Mouse (Mus musculus) heart, embryonic 10.5 days (tissue): ENCODE results near the gene Cdhr5. TPM values are rescaled to one million over a fixed set of nuclear protein-coding genes. Genes with fewer than 3 reads are reported as not detected.

Source experiments
- DNase-seq: peaks from one replicate; pipeline ENCODE4 v3.0.0-alpha.2; 2017; ENCODE audit warnings: low spot score
- H3K27ac ChIP-seq: fragments of 300-500 bp; sonication (generic); 2 replicates; pipeline ENCODE4 v1.5.1; 2016; ENCODE audit warnings: mild to moderate bottlenecking
- H3K27me3 ChIP-seq: fragments of 300-500 bp; sonication (generic); 2 replicates; pipeline ENCODE4 v1.6.1; 2016; ENCODE audit warnings: mild to moderate bottlenecking; ENCODE audit not compliant: poor library complexity, insufficient read depth, severe bottlenecking
- H3K36me3 ChIP-seq: fragments of 300-500 bp; sonication (generic); 2 replicates; pipeline ENCODE4 v1.6.1; 2016; ENCODE audit warnings: mild to moderate bottlenecking, moderate library complexity
- H3K4me1 ChIP-seq: fragments of 300-500 bp; sonication (generic); 2 replicates; pipeline ENCODE4 v1.6.1; 2016; ENCODE audit warnings: mild to moderate bottlenecking
- H3K4me3 ChIP-seq: fragments of 300-500 bp; sonication (generic); 2 replicates; pipeline ENCODE4 v1.5.1; 2016; ENCODE audit warnings: mild to moderate bottlenecking, moderate library complexity
- H3K9me3 ChIP-seq: fragments of 300-500 bp; sonication (generic); 2 replicates; pipeline ENCODE4 v1.6.1; 2016; ENCODE audit warnings: mild to moderate bottlenecking, moderate library complexity
- WGBS: fragments of 180-500 bp; shearing (Covaris S2); methylation state at CpG from one replicate; pipeline ENCODE4 v1.1.7; 2016; 5-methylcytosine and 5-hydroxymethylcytosine counted together
- microRNA counts: library from miRNA; unstranded; fragments of <30 nt; microRNA quantifications from one replicate; lab custom pipeline; 2017
- microRNA-seq: library from miRNA; unstranded; fragments of <30 nt; microRNA quantifications from one replicate; pipeline ENCODE4, GENCODE M21; 2017
- polyA plus RNA-seq: library from polyadenylated mRNA; unstranded; fragments of >200 nt; fragmentation: Nextera tagmentation; extraction: Ambion mirVana; gene quantifications from 2 replicates; pipeline ENCODE4 v1.2.1, GENCODE M21; 2016

Gene Cdhr5
- polyA plus RNA-seq, 1 experiment from 2014 or later = not detected

DNA sequence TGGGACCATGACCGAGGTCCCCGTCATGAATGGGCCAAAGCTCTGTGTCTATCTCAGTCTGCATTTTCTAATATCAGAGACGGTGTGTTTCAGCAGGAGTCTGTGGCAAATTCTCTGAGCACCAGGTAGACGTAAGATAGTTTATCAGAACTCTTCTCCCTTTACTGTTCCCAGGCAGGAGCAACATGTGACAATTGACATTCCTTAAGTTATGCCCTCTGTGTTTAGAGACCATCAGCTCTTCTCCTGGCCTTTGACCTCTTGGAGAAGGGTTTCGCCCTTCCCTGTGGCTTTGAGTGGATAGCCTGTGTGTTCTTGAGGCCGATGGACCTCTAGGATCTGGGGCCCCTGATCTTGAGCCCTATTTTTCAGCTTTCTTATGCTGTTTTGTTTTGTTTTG lies 46.9 kb downstream of the Cdhr5 start:
- Histone ChIP-seq H3K4me1 (peaks cover 20% of the 10 kb centered on the region), H3K27ac (0 out of 2 replicates have a peak overlapping the region, but pooled peaks have one; percentile 96), H3K27me3 (no peaks in the 10 kb centered on the region), H3K4me3 (peak overlapping the region; percentile 98), H3K36me3 (peaks cover 41% of the 10 kb centered on the region), H3K9me3 (no peaks in the 10 kb centered on the region)
- DNase-seq = no peak
- WGBS = 62% methylated on average over 6 of the region's 6 CpGs

DNA sequence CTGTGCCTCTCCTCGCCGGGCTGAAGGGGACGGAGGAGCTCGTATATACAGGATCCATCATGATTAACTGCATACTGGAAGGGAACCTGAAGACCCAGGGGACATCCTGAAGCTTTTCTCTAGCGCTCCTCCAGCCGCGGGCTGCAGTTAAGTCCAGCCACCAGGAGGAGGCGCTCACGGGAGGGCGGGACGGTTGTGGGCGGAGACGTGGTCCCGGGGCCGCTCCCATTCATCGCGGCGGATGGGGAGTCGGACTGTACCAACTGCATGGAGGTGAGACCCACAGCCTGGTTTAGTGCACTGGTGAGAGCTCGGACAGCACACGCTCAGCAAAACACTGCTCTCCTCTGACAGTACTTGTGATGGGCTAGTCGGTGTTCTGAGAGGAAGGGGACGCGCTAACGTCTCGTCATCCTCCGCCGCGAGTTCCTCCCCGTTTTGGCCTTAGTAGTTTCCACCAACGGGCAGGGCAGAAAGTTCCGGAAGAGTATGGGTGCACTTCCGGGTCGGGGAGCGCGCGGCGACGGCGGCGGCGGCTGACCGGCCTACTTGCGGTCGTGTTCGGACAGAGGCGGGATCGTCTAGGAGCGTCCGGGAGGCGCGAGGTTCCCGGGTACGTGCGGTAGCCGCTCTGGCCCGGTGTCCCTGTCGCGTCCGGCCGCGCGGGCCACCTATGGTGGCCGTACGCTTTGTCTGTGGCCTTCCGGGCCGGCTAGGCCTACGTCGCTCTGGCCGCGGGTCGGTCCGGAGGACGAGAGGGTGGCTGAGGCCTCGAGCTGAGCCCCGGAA lies 48.1 kb downstream of the Cdhr5 start, which contains the start of gene Phrf1:
Gene Phrf1, plus strand, starts transcription at position 506 of the 789 bp plus-strand sequence.
- Histone ChIP-seq H3K27ac (peak within 1 kb of the TSS; percentile 96), H3K27me3 (no peaks in the 10 kb centered on the region), H3K9me3 (no peaks in the 10 kb centered on the region), H3K4me3 (peak within 1 kb of the TSS; percentile 98), H3K4me1 (peaks cover 20% of the 10 kb centered on the region), H3K36me3 (peaks cover 28% of the 10 kb centered on the region)
- peak; percentile 95 for DNase-seq
- under 1% methylated on average over 76 of the region's 76 CpGs for WGBS

DNA sequence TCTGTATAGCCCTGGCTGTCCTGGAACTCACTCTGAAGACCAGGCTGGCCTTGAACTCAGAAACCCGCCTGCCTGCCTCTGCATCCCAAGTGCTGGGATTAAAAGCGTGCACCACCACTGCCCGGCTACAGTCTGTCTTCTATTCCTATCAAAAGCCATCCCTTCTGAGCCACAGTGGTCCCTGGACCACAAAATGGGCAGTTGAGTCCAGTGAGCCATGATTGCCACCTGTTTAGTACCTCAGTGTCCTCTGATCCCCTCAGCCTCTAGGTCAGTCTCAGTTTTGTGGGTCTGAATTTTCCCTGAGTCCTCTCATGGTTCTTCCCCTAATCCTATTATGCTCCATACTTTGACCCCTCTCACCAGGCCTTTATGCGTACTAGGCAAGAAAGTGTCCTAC lies 48.8 kb downstream of the Cdhr5 start:
- peak overlapping the region; percentile 96 for H3K27ac ChIP-seq
- WGBS = 77% methylated on average over 4 of the region's 4 CpGs

DNA sequence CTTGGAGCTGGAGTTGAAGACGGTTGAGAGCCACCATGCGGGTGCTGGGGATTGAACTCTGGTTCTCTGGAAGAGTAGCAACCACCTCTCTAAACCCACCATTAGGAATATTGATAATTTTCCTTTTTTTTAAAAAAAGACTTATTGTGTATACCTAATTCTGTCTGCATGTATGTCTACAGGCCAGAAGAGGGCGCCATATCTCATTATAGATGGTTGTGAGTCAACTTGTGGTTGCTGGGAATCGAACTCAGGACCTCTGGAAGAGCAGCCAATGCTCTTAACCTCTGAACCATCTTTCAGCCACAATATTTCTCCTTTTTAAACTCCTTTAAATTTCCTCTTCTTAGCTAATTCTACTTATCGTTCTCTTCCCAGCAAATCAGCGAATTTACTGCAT lies 50.1 kb downstream of the Cdhr5 start:
- H3K9me3 ChIP-seq = no peaks in the 10 kb centered on the region
- WGBS = 82% methylated on average over 6 of the region's 6 CpGs
- H3K27me3 ChIP-seq = no peaks in the 10 kb centered on the region
- peaks cover 9% of the 10 kb centered on the region for H3K36me3 ChIP-seq
- H3K4me1 ChIP-seq = peaks cover 31% of the 10 kb centered on the region
- no peak overlapping the region for H3K27ac ChIP-seq
- no peak overlapping the region for H3K4me3 ChIP-seq
- no peak for DNase-seq

More for the DNA sequence above, 48.8 kb downstream of the Cdhr5 start:
- H3K4me1 ChIP-seq = peaks cover 21% of the 10 kb centered on the region
- no peak for DNase-seq
- H3K27me3 ChIP-seq = no peaks in the 10 kb centered on the region
- no peaks in the 10 kb centered on the region for H3K9me3 ChIP-seq
- H3K36me3 ChIP-seq = peaks cover 22% of the 10 kb centered on the region
- peak overlapping the region; percentile 98 for H3K4me3 ChIP-seq

DNA sequence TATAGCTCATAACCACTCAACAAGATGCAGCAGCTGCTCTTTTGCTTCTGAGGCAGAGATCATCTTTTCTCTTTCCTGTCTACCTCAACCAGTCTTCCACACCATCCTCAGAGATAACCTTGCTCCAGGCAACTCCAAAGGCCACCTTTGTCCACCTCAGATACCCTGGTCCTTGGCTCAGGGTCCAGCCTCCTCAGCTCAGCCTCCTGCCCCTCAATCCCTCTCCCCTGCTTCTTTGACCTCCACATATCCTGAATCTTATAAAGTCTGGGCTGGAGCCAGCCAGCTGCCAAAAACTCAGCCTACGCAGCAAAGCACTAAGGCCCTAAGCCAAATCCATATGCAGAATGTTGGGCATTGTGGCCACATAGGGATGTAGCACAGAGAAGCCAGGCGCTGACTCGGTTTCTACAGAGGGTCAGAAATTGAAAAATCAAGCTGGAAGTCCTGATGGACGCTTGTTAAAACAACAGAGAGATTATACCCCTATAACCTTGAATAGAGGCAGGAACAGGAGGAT lies 53.8 kb downstream of the Cdhr5 start:
- Histone ChIP-seq H3K36me3 (peaks cover 17% of the 10 kb centered on the region), H3K9me3 (no peaks in the 10 kb centered on the region), H3K4me1 (peaks cover 34% of the 10 kb centered on the region), H3K27ac (peak overlapping the region; percentile 96), H3K4me3 (no peak overlapping the region), H3K27me3 (no peaks in the 10 kb centered on the region)
- no peak for DNase-seq
- WGBS = 87% methylated on average over 4 of the region's 4 CpGs

DNA sequence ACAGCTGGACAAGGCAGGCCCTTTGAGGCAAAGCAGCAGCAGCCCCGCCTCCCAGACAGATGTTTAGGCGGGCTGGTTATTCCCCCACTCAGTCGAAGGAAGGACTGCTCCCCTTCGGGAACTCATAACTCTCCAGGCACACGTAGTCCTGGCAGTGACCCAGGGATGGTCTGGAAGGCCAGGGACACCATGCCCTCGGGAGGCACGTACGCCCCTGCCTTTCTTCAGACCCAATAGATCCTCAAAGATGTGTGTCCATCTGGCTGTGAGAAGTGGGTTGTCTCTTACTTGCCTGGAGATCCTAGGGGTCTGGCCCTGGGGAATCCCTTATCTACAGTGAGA lies 54.5 kb downstream of the Cdhr5 start:
- H3K27me3 ChIP-seq = no peaks in the 10 kb centered on the region
- peak overlapping the region; percentile 71 for H3K4me3 ChIP-seq
- H3K9me3 ChIP-seq = no peaks in the 10 kb centered on the region
- 10% methylated on average over 8 of the region's 8 CpGs for WGBS
- peaks cover 41% of the 10 kb centered on the region for H3K4me1 ChIP-seq
- peak overlapping the region; percentile 96 for H3K27ac ChIP-seq
- H3K36me3 ChIP-seq = peaks cover 24% of the 10 kb centered on the region
- DNase-seq = no peak

DNA sequence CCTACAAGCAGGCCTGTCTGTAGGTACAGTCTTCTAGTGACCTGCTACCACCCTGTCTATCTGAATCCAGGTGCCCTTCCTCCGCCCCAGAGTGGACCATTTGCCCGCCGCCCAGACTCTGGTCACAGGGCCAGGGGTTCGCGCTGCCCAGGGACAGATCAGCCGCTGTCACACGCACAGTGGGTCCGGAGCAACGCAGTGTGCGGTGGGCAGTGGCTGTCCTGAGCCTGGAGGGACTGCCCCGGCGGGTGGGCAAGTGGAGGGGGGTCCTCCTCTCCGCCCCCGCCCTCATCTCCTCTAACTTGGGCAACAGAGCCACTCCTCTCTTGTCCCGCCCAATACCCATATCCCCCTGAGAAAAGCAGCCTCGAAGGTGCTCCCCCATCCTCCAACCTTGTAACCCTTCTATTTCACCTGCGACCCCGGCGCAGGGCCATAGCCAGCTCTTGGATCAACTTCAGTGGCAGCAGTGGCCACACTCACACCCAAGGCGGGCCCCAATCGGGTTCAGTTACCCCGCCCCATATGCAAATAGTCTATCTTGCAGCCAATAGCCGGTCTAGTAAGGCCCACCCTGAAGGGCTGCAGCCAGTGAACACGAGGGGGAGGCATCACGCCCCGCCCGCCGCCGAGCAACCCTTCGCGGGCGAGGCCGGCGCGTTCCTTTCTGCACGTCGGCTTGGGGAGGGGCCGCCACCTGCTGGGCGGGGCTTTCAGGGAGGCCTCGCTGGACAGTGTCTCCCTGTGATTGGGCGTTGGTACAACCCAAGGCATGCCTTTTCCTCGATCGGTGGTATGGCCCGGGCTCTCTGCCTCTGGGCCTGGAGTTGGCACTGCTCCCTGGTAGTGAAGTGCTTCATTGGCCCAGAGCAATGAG lies 55.1 kb downstream of the Cdhr5 start:
- Histone ChIP-seq H3K9me3 (no peaks in the 10 kb centered on the region), H3K27me3 (no peaks in the 10 kb centered on the region), H3K4me1 (peaks cover 47% of the 10 kb centered on the region), H3K36me3 (peaks cover 24% of the 10 kb centered on the region), H3K27ac (peak overlapping the region; percentile 96), H3K4me3 (peak overlapping the region; percentile 71)
- WGBS = 2% methylated on average over 44 of the region's 44 CpGs
- DNase-seq = peak; percentile 100

DNA sequence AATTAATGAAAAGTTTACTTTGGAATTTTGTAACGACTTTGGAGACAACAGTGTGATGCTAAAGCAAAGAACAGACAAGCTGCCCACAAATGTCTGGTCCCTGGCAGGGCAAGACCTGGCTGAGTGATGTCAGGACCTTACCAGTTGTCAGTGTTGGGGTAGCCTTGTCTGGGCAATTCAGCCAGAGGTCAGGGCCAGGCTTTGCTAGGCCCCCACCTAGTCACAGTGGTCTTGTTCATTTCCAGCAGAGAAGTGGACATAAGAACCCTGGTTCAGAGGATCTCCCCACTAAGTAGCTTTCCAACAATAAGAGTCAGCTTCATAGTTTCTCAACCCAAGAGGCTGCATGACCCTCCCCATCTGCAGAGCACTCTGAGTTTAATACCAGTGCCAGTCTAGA lies 56.2 kb downstream of the Cdhr5 start:
- Histone ChIP-seq H3K36me3 (peaks cover 24% of the 10 kb centered on the region), H3K27ac (peak overlapping the region; percentile 96), H3K27me3 (no peaks in the 10 kb centered on the region), H3K4me3 (peak overlapping the region; percentile 71), H3K4me1 (peaks cover 54% of the 10 kb centered on the region), H3K9me3 (no peaks in the 10 kb centered on the region)
- 79% methylated on average over 1 of the region's 1 CpGs for WGBS
- no peak for DNase-seq

DNA sequence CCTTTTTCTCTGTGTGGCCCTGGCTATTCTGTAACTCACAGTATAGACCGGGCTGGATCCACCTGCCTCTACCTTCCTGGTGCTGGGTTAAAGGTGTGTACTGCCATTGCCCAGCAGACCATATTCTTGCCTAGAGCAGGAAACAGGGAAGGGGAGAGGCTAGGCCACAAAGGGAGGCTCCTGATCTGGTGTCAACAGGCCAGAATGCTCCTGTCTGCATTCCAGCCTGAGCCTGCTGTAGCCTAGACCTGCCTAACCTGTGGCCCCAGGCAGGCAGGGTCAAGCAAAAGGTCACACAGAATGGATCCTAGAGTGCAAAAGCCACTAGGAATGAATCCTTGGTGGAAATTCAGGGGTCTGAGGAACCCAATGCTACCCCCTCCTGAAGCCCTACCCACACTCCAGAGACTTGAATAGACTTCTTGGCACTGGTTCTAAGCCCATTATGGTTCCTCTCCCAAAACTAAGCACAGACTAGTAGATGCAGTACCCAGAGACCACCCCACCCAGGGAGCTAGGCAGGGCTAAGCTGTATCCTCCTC lies 57.0 kb downstream of the Cdhr5 start:
- Histone ChIP-seq H3K36me3 (peaks cover 24% of the 10 kb centered on the region), H3K27me3 (no peaks in the 10 kb centered on the region), H3K4me1 (peaks cover 60% of the 10 kb centered on the region), H3K27ac (peak overlapping the region; percentile 37; the same call in 1 of the 2 replicates), H3K9me3 (no peaks in the 10 kb centered on the region), H3K4me3 (no peak overlapping the region)
- no peak for DNase-seq
- WGBS = 88% methylated on average over 1 of the region's 1 CpGs

MicroRNAs within 50 kb of the gene (microRNA counts, 519-probe panel; counts per million panel counts)
- microRNA mmu-miR-210 (lab: Ali Mortazavi, UCI) = 7,075 counts per million, percentile 78 among the panel's probes with 10 or more counts

Small RNA genes lying within 50 kb of the gene (microRNA-seq; reads per million reads assigned to microRNA genes)
- gene Mir210 = 1,122 reads per million, percentile 80 among the genes with 10 or more reads in this experiment

Other genes with a start within 250 kb of the Cdhr5 start
- gene Gm17387, start 247.7 kb downstream of the Cdhr5 start, polyA plus RNA-seq = not detected in 2 replicates
- gene B4galnt4, start 215.7 kb downstream of the Cdhr5 start, polyA plus RNA-seq = 2.6 and 12.7 TPM in 2 replicates
- 0.94 and 3.4 TPM in 2 replicates for gene Pkp3, start 198.6 kb downstream of the Cdhr5 start, polyA plus RNA-seq
- 3.0 and 5.7 TPM in 2 replicates for gene Sigirr, start 176.2 kb downstream of the Cdhr5 start, polyA plus RNA-seq
- gene Ano9, start 159.0 kb downstream of the Cdhr5 start, polyA plus RNA-seq = 0.42 and 0.97 TPM in 2 replicates
- 87.8 and 91.1 TPM in 2 replicates for gene Ptdss2, start 154.4 kb downstream of the Cdhr5 start, polyA plus RNA-seq
- gene Rnh1, start 103.9 kb downstream of the Cdhr5 start, polyA plus RNA-seq = 103 and 105 TPM in 2 replicates
- 89.6 and 92.6 TPM in 2 replicates for gene Hras, start 82.8 kb downstream of the Cdhr5 start, polyA plus RNA-seq
- 3.3 and 6.7 TPM in 2 replicates for gene Lrrc56, start 82.6 kb downstream of the Cdhr5 start, polyA plus RNA-seq
- 1.4 and 2.1 TPM in 2 replicates for gene Lmntd2, start 62.7 kb downstream of the Cdhr5 start, polyA plus RNA-seq
- gene Rassf7, start 60.9 kb downstream of the Cdhr5 start, polyA plus RNA-seq = 22.6 and 41.4 TPM in 2 replicates
- 73.5 and 84.7 TPM in 2 replicates for gene Phrf1, start 48.0 kb downstream of the Cdhr5 start, polyA plus RNA-seq
- gene Irf7, start 10.3 kb downstream of the Cdhr5 start, polyA plus RNA-seq = 0.39 and 0.60 TPM in 2 replicates
- 1.7 and 5.0 TPM in 2 replicates for gene Sct, start 2.3 kb upstream of the Cdhr5 start, polyA plus RNA-seq
- 0.13 TPM in 1 of 2 replicates, not detected in the other for gene Drd4, start 15.2 kb upstream of the Cdhr5 start, polyA plus RNA-seq
- gene Deaf1, start 50.9 kb upstream of the Cdhr5 start, polyA plus RNA-seq = 35.6 and 39.4 TPM in 2 replicates
- 39.5 and 41.2 TPM in 2 replicates for gene Tmem80, start 51.0 kb upstream of the Cdhr5 start, polyA plus RNA-seq
- gene Eps8l2, start 62.1 kb upstream of the Cdhr5 start, polyA plus RNA-seq = 3.1 and 8.2 TPM in 2 replicates
- gene Taldo1, start 115.4 kb upstream of the Cdhr5 start, polyA plus RNA-seq = 270 and 285 TPM in 2 replicates
- gene Gatd1, start 137.3 kb upstream of the Cdhr5 start, polyA plus RNA-seq = 29.5 and 37.4 TPM in 2 replicates
- 13.7 and 23.5 TPM in 2 replicates for gene Cend1, start 152.7 kb upstream of the Cdhr5 start, polyA plus RNA-seq
- 22.6 and 30.8 TPM in 2 replicates for gene Slc25a22, start 161.1 kb upstream of the Cdhr5 start, polyA plus RNA-seq
- gene Pidd1, start 167.2 kb upstream of the Cdhr5 start, polyA plus RNA-seq = 18.0 and 18.2 TPM in 2 replicates
- 882 and 900 TPM in 2 replicates for gene Rplp2, start 170.6 kb upstream of the Cdhr5 start, polyA plus RNA-seq
- gene Pnpla2, start 178.4 kb upstream of the Cdhr5 start, polyA plus RNA-seq = 28.3 and 38.9 TPM in 2 replicates
- 14.0 and 14.6 TPM in 2 replicates for gene Cracr2b, start 184.3 kb upstream of the Cdhr5 start, polyA plus RNA-seq
- 23.1 and 38.2 TPM in 2 replicates for gene Cd151, start 190.6 kb upstream of the Cdhr5 start, polyA plus RNA-seq
- gene Polr2l, start 198.3 kb upstream of the Cdhr5 start, polyA plus RNA-seq = 73.2 and 74.5 TPM in 2 replicates
- 69.0 and 70.8 TPM in 2 replicates for gene Tspan4, start 198.5 kb upstream of the Cdhr5 start, polyA plus RNA-seq